Mouse (Mus musculus) frontal cortex, postnatal 36 days (tissue): ENCODE measurements at regions not wholly inside any gene's neighbourhood (a gene's known extent, or its start where the extent isn't known, plus 50 kb on each side); places are given as distances from the start of the nearest gene placed in this dataset.
A peak's percentile ranks its signal among the peaks of the same experiment; 100 is the strongest.

Experiments used
- DNase-seq, 2 experiments: peaks; one replicate each; pipeline ENCODE4 v3.0.0; 2022; ENCODE audit warnings: low spot score in 2 of 2

- no peak for DNase-seq
Observed at GRCm38 (mm10) chr12:90946528-90946918, 208.3 kb upstream of the Dio2 start.

- no peak for DNase-seq
Observed at GRCm38 (mm10) chr12:90945743-90946527, 207.7 kb upstream of the Dio2 start.

DNA sequence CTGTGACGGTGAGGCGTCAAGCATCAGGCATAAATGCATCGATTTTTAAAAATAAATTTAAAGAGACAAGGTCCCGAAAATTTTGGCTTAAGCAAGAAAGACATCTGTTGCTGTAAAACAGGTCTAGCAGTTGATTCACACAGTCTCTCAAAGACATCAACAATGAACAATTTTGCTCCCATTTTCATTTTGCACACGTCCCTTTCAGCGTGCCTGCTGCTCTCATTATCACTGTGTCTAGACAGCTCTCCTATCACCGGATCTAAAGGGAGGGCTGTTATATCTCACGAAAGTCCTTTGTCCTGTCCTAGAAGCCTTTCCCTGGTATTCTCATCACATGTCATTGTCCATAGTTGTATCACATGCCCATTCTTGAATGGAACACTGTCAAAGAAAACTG, 194.4 kb upstream of the Dio2 start:
- DNase-seq: no peak

- peak in 1 of 2 experiments; percentile 3 for DNase-seq
Observed at GRCm38 (mm10) chr12:90932201-90932600, 194.0 kb upstream of the Dio2 start.

- DNase-seq: no peak
Observed at GRCm38 (mm10) chr12:90930091-90930715, 192.0 kb upstream of the Dio2 start.

GRCm38 (mm10) chr12:90923603-90924002, 185.4 kb upstream of the Dio2 start:
- DNase-seq: no peak

- DNase-seq: no peak
Observed at GRCm38 (mm10) chr12:90923148-90923547, 184.9 kb upstream of the Dio2 start.

DNA sequence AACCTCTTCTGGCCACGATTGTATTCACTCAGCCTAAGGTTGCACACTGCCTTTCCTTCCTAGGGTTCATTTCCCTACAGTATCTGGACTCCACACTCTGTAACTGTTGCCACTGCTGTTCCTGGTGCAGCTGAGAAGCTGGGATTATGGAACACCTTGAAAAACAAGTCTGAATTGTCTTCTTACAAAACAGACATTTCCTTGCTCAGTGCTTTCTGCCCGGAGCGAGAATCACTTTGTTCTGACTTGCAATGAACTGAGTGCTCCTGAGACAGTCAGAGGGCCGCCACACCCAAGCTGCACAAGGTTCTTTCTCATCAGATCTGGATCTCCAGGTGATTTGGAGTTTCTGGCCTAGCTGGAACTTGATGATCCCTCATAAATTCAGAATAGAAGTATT, 183.0 kb upstream of the Dio2 start:
- no peak for DNase-seq

DNA sequence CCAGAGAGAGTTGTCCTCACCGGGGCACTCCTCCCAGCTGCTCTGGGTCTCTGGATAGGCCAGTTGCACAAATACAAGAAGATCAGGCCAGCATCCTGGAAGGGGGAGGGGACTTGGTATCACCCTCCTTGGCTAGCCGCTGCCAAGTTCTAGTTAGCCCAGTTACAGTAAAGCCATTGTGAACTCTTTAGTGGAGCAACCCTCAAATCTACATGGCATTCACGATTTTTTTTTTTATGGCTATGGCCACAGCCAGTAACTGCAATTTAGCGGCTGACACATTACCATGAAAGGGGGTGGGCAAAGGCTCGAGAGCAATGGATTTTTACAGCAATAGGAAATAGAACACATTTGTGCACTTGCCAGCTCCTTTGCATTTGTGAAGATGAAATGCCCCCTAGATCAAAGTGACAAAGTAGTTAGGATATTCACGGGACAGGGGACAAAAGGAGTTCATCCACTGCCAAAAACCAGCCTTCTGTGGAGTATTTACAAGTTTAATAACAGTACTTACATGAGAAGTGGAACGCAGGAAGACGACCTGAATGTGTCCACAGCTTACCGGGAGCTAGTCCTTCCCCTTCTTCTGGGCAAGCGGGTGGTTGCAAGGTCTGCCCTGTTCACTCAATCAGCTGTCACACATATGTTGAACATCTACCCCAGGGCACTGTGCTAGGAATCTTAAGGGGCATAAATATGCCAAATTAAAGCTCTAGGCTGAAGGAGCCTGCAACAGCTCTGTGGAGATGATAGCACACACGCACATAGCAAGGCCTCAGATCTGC, 177.9 kb upstream of the Dio2 start:
- peak; percentile 31 to 68 for DNase-seq

DNA sequence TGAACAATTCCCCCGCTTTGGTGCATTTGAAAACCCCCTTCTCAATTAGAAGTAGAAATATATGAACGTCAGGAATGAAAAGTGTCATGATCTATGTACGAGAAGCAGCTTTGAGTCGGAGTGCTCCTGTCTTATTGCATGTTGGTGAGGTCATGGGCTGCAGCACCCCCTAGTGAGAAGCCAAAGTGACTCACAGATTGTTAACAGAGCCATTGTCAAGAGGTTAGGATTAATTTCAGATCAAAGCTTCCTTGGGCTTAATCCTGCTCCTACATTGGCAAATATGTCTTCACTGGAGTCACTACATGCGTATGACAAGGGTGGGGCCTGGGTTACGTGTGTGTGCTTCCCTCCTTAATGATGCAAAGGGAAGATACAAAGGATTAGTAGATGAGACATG, 165.8 kb upstream of the Dio2 start:
- no peak for DNase-seq

GRCm38 (mm10) chr12:90893655-90894370, 155.6 kb upstream of the Dio2 start:
- no peak for DNase-seq

DNA sequence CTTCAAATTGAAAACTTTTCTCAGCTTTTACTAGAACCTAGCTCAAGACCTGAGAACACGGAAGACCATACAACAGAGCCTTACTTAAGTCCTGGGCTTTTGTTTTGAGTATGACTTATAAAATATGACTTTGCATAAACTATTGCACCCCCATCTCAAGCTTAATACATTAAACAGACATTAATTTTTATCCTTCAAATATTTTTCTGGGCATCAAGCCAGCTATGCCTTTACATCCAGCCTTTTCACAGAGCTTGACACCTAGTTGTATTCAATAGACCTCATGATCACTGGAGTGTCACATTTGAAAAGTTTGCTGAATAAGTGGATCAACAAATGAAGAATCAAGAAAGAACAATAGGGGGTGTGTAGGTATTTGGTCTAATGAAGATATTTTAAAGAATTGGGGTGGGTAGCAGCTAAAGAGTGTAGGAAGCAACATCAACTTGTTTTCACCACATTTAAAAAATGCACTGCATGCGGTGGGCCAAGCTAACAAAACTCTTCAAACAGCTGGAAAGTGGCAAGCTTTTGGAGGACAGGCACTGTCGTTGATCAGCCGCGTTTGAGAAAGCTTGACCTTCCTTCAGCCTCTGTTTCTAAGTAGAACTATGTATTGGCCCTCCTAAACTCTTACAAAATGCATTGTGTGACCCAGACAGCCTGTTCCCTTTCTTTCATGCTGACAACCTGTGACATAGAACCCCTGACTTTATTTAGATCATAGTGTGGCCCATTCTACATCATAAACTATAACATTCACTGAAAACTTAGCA, 138.2 kb upstream of the Dio2 start:
- DNase-seq: no peak

DNA sequence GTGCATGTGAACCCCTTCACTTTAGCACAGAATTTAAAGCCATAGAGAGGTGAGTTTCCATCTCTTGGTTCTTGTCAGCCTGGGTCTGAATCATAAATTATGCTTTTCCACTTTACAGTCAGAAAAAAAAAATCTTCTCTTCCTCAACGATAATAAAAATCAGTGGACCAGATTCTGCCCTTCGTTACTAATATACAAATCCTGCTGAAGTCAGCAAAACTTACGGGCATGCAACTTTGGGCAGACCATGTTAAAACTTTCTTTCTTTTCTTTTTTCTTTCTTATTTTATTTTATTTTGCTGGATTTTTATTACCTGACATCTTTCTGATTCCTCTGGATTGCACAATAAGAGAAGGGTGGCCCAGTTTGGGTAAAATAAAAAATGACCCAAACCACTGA, 136.6 kb upstream of the Dio2 start:
- DNase-seq: no peak

DNA sequence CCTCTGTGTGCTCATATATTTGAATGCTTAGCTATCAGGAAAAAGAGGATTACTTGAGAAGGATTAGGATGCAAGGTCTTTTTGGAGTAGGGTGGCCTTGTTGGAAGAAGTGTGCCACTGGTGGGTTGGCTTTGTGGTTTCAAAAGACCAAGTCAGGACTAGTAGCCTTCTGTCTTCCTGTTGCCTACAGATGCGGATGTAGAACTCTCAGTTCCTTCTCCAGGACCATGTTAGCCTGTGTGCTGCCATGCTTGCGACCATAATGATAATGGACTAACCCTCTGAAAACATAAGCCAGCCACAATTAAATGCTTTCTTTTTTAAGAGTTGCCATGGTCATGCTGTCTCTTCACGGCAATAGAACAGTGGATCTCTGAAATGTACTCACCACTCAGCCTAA, 135.7 kb upstream of the Dio2 start:
- no peak for DNase-seq

GRCm38 (mm10) chr12:90866597-90866996, 128.4 kb upstream of the Dio2 start:
- DNase-seq: no peak

- DNase-seq: no peak
Observed at GRCm38 (mm10) chr12:90862632-90863031, 124.4 kb upstream of the Dio2 start.

DNA sequence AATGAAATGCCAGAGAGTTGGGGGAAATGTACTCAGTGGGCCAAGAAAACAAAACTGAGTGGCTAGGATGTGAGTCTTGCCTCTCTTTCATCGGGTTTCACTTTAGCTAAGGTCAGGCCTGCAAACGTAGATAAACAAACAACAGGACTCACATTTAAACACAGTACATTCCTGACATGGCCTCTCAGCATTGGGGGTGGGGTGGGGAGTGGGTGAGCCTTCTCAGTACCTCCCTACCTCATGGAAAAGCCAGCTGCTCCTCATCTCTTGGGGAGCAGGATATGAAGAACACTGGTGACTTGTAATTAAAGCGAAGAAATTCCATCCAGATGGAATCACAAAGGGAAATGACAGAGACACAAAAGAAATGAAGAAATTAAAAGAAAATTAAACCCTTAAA, 119.5 kb upstream of the Dio2 start:
- DNase-seq: no peak

GRCm38 (mm10) chr12:90810666-90811065, 72.4 kb upstream of the Dio2 start:
- no peak for DNase-seq

DNA sequence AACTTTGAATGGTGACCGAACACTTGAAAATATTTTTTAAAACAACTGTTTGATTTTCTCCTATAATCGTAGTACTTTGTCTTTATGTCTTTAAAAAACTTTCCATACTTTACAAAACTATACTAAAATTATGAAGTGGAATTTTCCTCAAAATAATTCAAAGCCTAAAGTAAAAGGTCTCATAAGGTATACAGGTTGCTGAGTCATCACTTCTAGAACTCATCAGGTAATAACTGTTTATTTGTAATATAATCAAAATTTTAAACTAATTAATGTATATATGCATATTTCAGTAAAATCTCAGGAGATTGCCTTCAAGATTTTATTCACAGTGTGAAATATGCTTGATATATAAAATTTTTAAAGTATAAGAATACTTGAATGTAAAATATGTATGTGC, 52.3 kb upstream of the Dio2 start:
- DNase-seq: no peak
